Mouse (Mus musculus) heart, adult 9 months (tissue): ENCODE measurements at regions not wholly inside any gene's neighbourhood (a gene's known extent, or its start where the extent isn't known, plus 50 kb on each side); places are given as distances from the start of the nearest gene placed in this dataset.

Experiments
- DNase-seq, 2 experiments: peaks; one replicate each; pipeline ENCODE4 v3.0.0; 2022; ENCODE audit warnings: low spot score in 2 of 2

DNA sequence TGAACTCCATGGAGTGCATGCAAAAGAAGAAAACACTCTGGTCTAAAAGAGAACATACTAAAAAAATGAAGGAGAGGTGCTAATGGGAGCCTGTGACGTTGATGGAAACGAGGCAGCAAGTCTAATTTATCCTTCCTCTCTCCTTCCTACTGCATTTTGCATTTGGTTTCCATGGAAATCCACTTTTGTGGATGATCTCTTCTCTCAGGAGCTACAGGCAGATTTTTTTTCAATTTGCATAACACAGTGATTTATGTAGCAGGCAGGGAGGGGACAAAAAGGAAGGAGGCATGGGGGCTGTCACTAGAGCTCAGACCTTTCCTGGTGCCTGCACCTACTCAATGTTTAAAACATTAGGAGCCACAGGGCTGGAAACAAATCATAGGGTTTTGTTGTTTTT lies 167.7 kb upstream of the Atp10a start:
- no peak for DNase-seq
